Mouse (Mus musculus) kidney, postnatal 36 days (tissue): ENCODE results near the gene Lsm4.

ENCODE experiments used
- DNase-seq, 2 experiments: peaks; one replicate each; pipeline ENCODE4 v3.0.0; 2021 to 2022; ENCODE audit warnings: mixed read lengths in 2 of 2

The Lsm4 gene

GRCm38 (mm10) chr8:70701048-70701981 lies 28.3 kb downstream of the Lsm4 start:
- DNase-seq = no peak

- DNase-seq = no peak
Observed at GRCm38 (mm10) chr8:70701982-70702841, 29.2 kb downstream of the Lsm4 start.

GRCm38 (mm10) chr8:70702842-70703182 lies 29.8 kb downstream of the Lsm4 start:
- peak in 1 of 2 experiments; percentile 41 for DNase-seq

- no peak for DNase-seq
Observed at GRCm38 (mm10) chr8:70703287-70703686, 30.2 kb downstream of the Lsm4 start, which contains the start of gene Iqcn. Gene Iqcn (plus strand): TSS chr8:70703457.

GRCm38 (mm10) chr8:70708281-70708680 lies 35.2 kb downstream of the Lsm4 start:
- no peak for DNase-seq

- no peak for DNase-seq
Observed at GRCm38 (mm10) chr8:70709794-70710193, 36.7 kb downstream of the Lsm4 start.

- DNase-seq = peak in 1 of 2 experiments; percentile 48
Observed at GRCm38 (mm10) chr8:70710296-70710695, 37.2 kb downstream of the Lsm4 start.

- DNase-seq = no peak
Observed at GRCm38 (mm10) chr8:70711041-70711440, 38.0 kb downstream of the Lsm4 start.

- no peak for DNase-seq
Observed at GRCm38 (mm10) chr8:70713991-70714390, 40.9 kb downstream of the Lsm4 start.

GRCm38 (mm10) chr8:70715086-70715485 lies 42.0 kb downstream of the Lsm4 start:
- DNase-seq = no peak

GRCm38 (mm10) chr8:70716521-70717400 lies 43.7 kb downstream of the Lsm4 start:
- DNase-seq = no peak

GRCm38 (mm10) chr8:70718297-70718696 lies 45.2 kb downstream of the Lsm4 start, which contains the start of gene Gm3336:
Gene Gm3336 (plus strand): TSS chr8:70718543.
- peak; percentile 72 to 86 for DNase-seq

- peak; percentile 58 to 60 for DNase-seq
Observed at GRCm38 (mm10) chr8:70719796-70720270, 46.8 kb downstream of the Lsm4 start.

- peak; percentile 80 to 90 for DNase-seq
Observed at GRCm38 (mm10) chr8:70720739-70721138, 47.7 kb downstream of the Lsm4 start.

GRCm38 (mm10) chr8:70721601-70722000 lies 48.6 kb downstream of the Lsm4 start:
- no peak for DNase-seq

GRCm38 (mm10) chr8:70723486-70724210 lies 50.6 kb downstream of the Lsm4 start, which contains the start of gene Pde4c:
Gene Pde4c (plus strand): TSS chr8:70723720.
- DNase-seq = peak; percentile 95 to 98

- DNase-seq = peak in 1 of 2 experiments; percentile 55
Observed at GRCm38 (mm10) chr8:70724216-70724615, 51.2 kb downstream of the Lsm4 start.

- peak; percentile 72 to 87 for DNase-seq
Observed at GRCm38 (mm10) chr8:70725792-70726447, 52.9 kb downstream of the Lsm4 start.

GRCm38 (mm10) chr8:70726721-70727120 lies 53.7 kb downstream of the Lsm4 start:
- no peak for DNase-seq
